Mouse (Mus musculus) colon, adult 2 months (tissue): ENCODE results near the gene Gjd3. TPM values are rescaled to one million over a fixed set of nuclear protein-coding genes. Genes with fewer than 3 reads are reported as not detected.

Experiments
- polyA plus RNA-seq: library from polyadenylated mRNA; depleted of rRNA; stranded (reverse); fragments of >200 nt; gene quantifications from 2 replicates; pipeline ENCODE4 v1.2.3, GENCODE M21; 2012; rRNA removed

Gjd3 gene
- 3.7 and 5.6 TPM in 2 replicates for polyA plus RNA-seq

GRCm38 (mm10) chr11:98982773-98983133 is at the start of gene Gjd3:
Gjd3 (minus strand) TSS chr11:98983016.

DNA sequence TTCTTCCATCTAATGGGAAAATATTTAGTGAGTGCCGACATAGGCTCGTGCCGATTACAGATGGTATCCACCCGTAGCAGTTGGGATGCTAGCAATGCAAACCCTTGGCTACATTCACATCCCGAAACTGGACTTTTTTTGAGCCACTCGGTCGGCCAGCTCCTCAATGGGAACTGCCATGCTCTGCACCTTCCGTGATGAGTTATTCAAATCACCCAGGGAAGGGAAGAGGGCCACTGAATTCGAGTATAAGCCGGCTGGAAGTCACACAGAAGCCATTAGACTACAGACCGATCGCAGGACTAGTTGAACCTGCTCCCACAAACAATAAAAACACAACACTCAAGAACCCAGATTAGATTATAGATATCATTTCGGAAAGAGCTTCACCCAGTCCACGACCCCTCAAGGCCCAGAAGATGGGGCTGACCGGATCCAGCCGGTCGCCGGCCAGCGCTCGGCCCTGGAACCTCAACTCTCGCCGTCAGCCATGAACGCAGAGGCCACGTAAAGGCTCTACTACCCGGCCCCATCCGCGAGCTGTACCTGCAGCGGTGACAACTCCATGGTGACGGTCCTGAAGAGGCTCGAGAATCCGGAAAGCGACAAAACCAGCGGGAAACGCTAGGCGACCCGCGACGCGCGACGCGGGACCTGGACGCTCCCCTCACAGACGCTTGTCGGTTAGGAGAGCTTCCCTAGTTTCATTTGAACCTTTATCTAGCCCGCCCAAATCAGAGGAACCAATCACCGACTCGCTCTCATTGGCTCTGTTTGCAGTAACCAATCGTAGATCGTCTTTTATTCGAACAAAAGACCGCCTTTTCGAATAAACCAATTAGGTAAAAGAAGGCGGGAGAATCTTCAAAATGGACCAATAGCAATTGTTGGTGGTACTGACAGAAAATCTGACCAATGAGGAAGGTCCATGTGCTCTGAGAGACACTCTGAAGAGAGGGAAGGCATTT is 41.0 kb upstream of the Gjd3 start, which contains the start of gene Top2a:
Gene Top2a (minus strand): TSS at position 690 of the 968 bp plus-strand sequence.

Other genes with a start within 250 kb of the Gjd3 start
- gene Thra, start 242.4 kb downstream of the Gjd3 start, polyA plus RNA-seq = 92.5 and 95.9 TPM in 2 replicates
- gene Nr1d1, start 207.7 kb downstream of the Gjd3 start, polyA plus RNA-seq = 109 and 137 TPM in 2 replicates
- 41.3 and 41.4 TPM in 2 replicates for gene Msl1, start 187.5 kb downstream of the Gjd3 start, polyA plus RNA-seq
- 29.8 and 31.0 TPM in 2 replicates for gene Casc3, start 178.1 kb downstream of the Gjd3 start, polyA plus RNA-seq
- gene Rapgefl1, start 146.2 kb downstream of the Gjd3 start, polyA plus RNA-seq = 101 and 113 TPM in 2 replicates
- gene Wipf2, start 119.4 kb downstream of the Gjd3 start, polyA plus RNA-seq = 13.4 and 17.6 TPM in 2 replicates
- gene Cdc6, start 75.2 kb downstream of the Gjd3 start, polyA plus RNA-seq = 0.47 and 0.62 TPM in 2 replicates
- gene Rara, start 55.2 kb downstream of the Gjd3 start, polyA plus RNA-seq = 29.3 and 34.7 TPM in 2 replicates
- gene Top2a, start 41.2 kb upstream of the Gjd3 start, polyA plus RNA-seq = 4.7 and 5.1 TPM in 2 replicates
- gene Igfbp4, start 58.2 kb upstream of the Gjd3 start, polyA plus RNA-seq = 226 and 235 TPM in 2 replicates
- gene Tns4, start 106.3 kb upstream of the Gjd3 start, polyA plus RNA-seq = 114 and 144 TPM in 2 replicates
- gene Ccr7, start 172.1 kb upstream of the Gjd3 start, polyA plus RNA-seq = 3.1 and 4.5 TPM in 2 replicates
- 13.9 and 16.7 TPM in 2 replicates for gene Smarce1, start 248.0 kb upstream of the Gjd3 start, polyA plus RNA-seq